Mouse (Mus musculus): Measurements from ENCODE around the gene Catsperg1.
A peak's percentile ranks its signal among the peaks of the same experiment; 100 is the strongest.
"Not testable (repeated sequence)": the region's sequence is repeated elsewhere in the genome, so short reads cannot be mapped to it uniquely, and the experiment has no call there.

Gene Catsperg1

DNA sequence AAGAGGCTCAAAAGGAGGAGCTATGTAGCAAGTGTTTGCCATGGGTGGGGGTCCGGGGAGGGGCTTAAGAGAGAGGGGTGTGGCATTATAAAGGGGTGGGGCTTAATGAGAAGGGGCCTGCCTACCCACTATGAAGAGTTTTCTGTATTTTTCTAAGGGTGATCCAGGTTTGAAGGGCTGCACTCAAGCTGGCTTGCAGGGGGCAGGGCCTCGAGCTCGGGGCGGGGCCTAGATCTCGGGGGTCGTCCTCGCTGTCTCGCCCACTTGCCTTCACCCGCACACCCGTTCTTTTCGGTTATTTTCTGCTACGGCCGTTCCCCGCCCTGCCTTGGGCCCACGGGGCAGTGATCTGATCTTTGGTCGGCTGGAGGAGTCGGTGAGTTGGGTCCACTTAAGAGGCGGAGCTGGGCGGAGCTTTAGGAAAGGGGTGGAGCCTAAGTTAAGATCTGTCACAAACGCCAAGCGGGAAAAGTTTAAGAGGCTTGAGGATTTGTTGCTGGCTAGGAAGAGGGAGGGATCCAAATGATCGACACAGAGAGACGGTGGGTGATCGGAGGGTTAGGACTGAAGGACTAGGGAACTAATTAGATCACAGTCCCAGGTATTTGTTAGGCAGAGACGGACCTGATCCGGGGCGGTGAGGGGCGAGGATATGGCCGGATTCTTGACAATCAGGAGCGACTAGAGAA lies 43.6 kb downstream of the Catsperg1 start, which contains the start of the genes Ggn and Spred3:
TSS of gene Ggn (plus strand) at position 145 of the 689 bp plus-strand sequence.
TSS of gene Spred3 (minus strand) at position 346 of the 689 bp plus-strand sequence.
- peak; percentile 79 for DNase-seq (ENCODE audit: low spot score)

DNA sequence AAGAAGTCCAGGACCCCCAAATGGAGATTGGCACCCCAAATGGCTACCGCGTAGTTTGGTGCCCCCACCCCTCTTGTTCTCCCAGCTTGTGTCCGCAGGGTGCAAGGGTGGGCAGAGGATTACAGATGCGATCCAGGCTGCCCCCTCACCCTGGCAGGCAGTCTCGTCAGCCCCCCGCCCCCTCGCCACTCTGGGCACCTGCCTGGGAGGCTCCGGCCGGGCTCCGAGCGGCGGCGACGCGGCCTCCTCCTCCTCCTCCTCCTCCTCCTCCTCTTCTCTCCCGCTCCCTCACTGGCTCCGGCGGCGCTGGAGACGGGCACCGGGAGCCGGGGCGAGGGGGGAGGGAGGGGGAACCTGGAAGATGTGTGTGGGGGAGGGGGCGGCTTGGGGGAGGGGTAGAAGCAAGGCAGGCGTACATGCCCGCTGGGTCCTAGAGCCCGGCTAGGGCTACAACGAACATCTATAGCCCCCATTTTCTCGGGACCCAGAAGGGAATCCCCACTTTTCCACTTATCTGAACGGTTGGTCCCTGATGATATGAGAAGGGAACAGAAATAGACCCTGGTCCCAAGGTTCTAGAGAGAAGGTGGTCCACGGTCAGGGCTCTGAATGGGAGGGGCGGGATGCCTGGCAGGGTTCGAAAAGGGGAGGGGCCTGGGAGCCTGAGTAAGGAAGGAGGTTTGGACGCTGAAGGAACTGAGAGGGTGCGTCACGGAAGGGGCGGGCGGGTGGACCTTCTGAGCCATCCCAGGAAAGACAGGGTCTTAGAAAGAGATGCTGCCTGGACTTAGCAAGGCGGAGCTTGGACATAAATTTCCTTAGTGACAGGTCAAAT lies 44.4 kb downstream of the Catsperg1 start:
- DNase-seq (ENCODE audit: low spot score) = peak; percentile 90

DNA sequence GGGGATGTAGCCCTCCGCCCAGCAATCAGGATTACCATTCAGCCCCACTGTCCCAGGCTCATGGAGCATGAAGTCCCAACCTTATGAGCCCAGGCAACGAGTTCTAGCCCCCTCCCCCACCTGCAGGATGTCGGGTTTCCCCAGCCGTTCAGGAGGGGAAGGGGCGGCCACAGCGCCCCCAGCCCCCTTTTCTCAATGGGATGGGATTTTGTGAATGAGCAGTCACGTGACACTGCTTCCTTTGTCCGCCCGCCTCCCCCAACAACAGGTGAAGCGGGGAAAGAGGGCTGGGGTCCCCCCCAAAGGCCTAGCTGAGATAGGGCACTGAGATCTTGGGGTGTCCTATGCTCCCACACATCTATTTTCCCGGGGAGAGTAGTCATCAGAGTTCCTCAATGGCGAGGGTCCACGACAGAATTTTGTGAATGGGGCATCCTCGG lies 45.0 kb downstream of the Catsperg1 start:
- DNase-seq (ENCODE audit: low spot score) = peak; percentile 50

DNA sequence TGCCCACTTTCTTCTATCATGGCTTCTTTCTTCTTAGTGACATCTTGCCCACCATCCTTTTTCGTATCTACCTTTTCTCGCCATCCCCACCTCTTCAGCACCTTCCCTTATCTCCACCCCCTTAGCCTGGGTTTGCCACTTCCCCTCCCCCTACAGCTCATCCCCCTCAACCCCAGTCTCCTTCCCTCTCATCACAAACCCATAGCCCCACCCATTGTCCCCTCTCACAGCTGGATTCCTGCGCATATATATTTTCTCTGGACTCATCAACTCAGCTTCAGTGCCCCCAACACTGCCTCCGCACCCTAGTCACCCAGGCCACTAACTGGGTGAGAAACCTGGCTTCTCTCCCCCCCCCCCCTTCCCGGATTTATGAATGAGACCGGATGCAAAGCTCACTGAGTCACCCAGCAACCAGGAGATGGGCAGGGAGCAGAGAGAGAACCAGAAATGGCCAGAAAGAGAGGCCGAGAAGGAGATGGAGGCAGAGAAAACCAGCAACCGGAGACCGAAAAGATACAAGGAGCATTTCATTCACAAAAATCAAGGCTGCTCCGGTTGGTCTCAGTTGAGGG lies 45.6 kb downstream of the Catsperg1 start:
- DNase-seq (ENCODE audit: low spot score) = no peak

DNA sequence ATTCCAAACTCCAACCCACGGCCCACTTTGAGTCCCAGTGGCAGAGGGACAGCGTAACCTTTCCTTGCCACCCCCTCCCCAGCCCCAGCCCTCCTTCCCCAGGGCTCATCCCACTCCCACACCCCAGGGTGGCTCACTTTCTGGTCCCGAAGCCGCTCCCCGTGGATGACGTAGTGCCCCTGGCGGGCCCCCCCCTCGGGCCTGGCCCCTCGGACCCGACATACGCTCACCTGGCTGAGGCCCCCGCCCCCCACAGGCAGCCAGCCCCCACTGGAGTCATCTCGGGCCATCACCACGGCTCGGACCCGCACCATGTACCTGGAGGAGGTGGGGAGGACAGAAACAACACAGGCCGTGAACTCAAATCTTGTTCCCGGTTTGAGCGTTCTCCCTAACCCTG lies 46.2 kb downstream of the Catsperg1 start:
- no peak for DNase-seq (ENCODE audit: low spot score)

GRCm38 (mm10) chr7:29162750-29163525 lies 50.9 kb downstream of the Catsperg1 start:
- DNase-seq (ENCODE audit: low spot score) = peak; percentile 74

DNA sequence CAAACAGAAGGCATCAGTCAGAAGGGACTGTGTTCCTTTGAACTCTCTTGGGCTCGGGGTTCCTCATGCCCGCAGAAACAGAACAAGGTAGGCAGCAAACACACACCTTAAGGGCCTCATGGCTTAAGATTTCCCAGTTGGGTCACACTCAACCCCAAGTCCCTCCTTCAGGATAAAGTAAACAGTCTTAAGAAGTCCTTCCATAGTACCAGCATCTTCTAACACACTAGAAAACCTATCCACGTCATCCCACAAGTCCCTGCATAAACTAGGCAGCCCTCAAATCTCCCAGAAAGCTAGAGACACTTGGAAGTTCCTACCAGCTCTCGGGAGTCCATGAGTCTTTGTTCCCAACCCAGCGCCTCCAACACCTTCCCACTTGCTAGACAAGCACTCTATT lies 51.5 kb downstream of the Catsperg1 start:
- no peak for DNase-seq (ENCODE audit: low spot score)

GRCm38 (mm10) chr7:29158264-29158663 lies 55.6 kb downstream of the Catsperg1 start:
- DNase-seq (ENCODE audit: low spot score) = peak; percentile 29

DNA sequence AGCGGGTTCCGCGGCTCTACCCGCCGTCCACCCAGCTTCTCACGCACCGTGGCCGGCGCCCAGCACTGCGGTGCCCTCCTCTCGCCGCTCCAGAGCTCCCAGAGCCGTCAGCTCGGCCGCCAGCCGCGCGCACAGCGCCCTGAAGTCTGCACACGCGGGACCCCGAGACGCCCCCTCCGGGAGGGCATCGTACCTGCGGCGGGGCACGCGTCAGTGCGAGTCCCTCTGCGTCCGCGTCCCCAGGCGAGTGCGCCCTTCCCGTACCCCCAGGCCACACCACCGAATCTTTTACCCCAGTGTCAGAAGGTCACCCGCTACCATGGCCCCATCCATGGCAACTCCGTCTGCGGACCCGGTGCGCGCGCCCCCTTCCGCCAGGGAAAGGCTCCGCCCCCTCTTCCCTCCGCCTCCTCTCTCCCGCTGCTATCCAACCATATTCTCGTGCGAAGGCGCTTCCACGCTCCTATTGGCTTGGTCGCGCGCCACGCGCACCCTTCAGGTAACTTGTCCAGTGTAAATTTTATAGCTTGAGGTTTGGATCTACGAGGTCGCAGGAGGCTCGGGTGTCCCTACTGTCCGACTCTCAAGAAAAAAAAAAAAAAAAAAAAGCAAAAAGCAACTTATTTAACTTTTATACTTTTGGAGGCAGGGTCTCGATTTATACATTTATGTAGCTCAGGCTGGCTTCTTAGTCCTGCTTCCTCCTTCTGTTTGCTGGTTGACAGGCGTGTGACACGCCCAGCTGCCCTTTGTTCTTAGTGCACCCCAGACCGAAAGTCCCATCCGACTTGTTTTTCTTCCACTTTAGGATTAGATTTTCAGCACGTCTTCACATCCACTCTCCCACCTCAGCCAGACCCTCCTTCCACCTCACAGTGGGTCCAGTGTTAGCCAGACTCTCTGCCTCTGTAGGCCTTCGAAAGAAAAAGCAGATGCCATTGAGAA lies 57.7 kb downstream of the Catsperg1 start, which contains the start of gene Fam98c:
TSS of gene Fam98c (minus strand) at position 397 of the 945 bp plus-strand sequence.
- DNase-seq (ENCODE audit: low spot score) = peak; percentile 93

DNA sequence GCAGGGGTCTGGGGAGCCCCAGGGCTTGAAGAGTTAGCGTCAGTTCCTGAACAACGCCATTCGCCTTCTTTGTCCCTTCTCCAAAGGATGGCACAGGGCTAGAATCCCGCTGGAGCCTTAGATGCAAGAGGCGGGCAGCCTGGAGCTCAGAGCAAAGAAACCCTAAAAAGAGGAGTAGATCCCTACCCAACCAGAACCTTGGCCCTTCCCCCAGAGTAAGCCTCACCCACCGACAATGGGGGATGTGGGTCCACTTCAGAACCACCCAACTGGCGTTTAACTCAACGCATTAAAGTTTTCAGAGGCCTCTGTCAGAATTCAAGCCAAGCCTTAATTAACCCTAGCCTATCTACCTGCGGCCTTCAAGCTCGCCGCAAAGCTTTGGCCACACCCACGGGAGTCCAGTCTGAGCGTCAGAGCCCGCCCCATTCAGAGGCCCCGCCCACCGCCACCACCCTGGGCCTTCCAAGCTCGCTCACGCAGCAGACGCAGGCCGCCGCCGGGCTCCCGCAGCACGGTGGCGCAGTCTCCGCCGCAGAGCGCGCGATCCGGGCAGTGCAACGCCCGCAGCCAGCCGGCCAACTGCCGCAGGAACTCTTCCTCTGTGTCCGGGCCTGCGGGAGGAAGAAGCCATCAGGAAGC lies 58.5 kb downstream of the Catsperg1 start:
- peak; percentile 89 for DNase-seq (ENCODE audit: low spot score)

DNA sequence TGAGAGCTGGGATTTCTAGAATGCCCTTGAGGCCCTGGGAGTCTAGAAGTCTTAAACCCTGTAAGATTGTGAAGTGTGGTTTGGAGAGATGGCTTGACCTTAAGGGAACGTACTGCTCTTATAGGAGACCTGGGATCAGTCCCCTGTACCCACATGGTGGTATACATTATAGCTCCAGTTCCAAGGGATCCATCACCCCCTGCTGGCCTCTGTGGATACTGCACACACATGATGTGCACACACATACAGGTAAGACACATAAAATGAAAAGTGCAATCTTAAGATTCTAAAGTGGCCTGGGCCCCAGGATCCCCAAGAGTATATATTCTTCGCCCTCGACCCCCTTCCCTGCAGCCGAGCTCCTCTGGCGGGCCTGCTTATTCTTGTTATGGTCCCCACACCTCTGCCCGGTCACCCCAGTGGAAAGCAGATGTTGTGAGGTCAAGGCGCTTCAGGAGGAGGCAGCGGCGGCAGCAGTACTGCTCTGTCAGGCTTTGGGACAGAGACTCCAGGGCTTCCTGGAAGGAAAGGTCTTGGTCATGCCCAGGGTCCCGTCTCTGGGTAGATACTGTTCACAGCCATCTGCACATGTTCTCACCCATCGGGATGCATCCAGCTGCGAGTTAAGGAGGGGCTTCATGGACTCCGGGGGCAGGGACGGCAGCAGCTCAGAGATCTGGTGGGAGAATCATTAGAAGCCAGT lies 59.7 kb downstream of the Catsperg1 start:
- no peak for DNase-seq (ENCODE audit: low spot score)

DNA sequence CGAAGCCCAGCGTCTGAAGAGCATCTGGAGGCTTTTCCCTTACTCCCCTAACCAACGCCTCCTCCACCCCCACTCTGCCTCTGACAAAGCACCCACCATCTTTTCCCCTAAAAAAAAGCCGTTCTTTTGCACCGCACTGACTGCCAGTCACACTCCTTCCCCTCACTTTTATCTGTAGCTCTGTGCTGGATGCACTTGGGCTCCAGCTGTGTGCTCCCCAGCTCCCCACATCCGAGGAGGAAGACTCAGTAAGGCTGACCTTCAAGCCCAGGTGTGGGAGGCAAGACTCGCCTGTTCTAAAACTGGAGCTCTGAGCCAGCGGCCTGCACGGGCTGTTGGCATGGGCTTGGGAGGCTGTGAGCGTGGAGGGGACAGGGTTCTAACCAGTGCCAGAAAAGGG lies 62.3 kb downstream of the Catsperg1 start:
- no peak for DNase-seq (ENCODE audit: low spot score)

DNA sequence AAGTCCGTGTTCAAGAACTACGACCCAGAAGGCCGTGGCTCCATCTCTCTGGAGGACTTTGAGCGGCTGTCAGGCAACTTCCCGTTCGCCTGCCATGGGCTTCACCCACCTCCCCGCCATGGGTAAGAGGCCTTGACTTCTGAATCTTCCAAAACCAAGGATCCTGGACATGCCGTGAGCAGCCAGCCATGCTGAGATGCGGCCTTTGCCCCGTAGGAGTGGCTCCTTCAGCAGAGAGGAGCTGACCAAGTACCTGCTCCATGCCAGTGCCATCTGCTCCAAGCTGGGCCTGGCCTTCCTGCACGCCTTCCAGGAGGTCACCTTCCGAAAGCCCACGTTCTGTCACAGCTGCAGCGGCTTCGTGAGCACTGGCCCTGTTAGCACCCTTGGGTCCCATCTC lies 65.1 kb downstream of the Catsperg1 start:
- no peak for DNase-seq (ENCODE audit: low spot score)

GRCm38 (mm10) chr7:29146625-29147367 lies 67.0 kb downstream of the Catsperg1 start:
- no peak for DNase-seq (ENCODE audit: low spot score)

DNA sequence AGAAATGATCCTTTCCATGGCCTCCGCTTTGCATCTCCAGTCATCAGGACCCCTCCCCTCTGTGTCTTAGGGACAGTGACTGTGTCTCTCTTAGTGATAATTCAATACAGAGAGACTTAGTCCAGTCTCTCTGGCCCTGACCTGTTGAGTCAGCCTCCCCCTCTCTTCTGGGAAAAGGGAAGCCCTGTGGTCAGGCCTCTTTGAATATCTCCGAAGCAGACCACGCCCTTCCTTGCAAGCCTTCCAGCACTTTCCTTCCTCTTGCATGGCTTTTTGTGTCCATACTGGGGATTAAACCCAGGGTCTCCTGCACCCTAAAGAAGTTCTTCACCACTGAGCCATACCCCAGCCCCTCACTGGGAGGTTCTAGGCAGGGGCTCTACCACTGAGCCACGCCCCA lies 69.8 kb downstream of the Catsperg1 start:
- DNase-seq (ENCODE audit: low spot score) = no peak

DNA sequence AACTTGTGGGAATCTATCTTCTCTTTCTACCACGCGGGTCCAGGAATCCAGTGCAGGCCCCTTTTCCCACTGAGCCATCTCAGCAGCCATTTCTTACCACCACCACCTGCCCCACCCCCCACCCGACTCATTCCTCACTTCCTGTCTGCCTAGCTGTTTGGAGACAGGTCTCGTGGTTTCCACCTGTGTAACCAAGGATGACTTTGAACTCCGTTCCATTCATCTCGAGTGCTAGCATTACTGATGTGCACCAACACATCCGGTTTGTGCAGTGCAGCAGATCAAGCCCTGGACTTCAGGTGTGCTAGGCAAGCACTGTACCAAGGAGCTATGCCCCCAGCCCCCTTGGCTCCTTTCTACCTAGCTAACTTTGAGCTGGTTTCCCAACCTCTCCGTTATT lies 72.4 kb downstream of the Catsperg1 start:
- no peak for DNase-seq (ENCODE audit: low spot score)

DNA sequence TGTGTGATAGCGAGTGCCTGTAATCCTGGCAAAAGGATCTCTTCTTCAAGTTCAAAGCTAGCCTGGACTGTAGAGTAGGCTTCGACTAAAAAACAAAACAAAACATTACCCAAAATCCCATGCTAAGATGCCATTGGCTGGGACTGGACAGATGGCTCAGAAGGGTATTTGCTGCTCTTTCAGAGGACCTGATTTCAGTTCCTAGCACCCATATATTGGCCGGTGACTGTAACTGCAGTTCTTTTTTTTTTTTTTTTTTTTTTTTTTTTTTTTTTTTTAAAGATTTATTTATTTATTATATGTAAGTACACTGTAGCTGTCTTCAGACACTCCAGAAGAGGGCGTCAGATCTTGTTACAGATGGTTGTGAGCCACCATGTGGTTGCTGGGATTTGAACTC lies 74.6 kb downstream of the Catsperg1 start:
- DNase-seq (ENCODE audit: low spot score) = not testable (repeated sequence)

DNA sequence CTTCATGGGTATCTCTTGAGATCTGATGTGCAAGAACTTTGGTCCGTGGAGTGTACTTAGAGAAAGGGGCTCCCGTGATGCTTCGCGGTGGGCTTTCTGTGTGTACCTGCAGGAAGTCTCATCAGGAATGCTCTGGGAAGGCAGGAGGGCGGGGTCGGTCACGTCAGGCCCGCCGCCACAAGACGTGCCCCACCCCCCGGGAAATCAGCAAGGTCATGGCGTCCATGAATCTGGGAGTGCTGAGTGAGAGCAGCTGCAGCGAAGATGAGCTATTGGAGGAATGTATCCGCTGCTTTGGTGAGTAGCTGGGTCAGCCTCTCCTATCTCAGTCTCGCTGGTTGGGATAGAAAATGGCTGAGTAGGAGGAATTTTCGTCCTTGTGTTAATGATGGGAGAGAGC lies 76.4 kb downstream of the Catsperg1 start:
- no peak for DNase-seq (ENCODE audit: low spot score)

Measured in embryo, embryonic 10 days (tissue).